Mouse (Mus musculus): ENCODE measurements around the gene Prkca. TPM values are rescaled to one million over a fixed set of nuclear protein-coding genes. Genes with fewer than 3 reads are reported as not detected.

Gene Prkca
- polyA plus RNA-seq, 1 experiment: not detected

GRCm38 (mm10) chr11:108350799-108351198, 7.1 kb upstream of the Prkca start:
- TF ChIP-seq GATA1 (IDR thresholded peaks at IDR 0.05; ENCODE audit: low read length): no peak

DNA sequence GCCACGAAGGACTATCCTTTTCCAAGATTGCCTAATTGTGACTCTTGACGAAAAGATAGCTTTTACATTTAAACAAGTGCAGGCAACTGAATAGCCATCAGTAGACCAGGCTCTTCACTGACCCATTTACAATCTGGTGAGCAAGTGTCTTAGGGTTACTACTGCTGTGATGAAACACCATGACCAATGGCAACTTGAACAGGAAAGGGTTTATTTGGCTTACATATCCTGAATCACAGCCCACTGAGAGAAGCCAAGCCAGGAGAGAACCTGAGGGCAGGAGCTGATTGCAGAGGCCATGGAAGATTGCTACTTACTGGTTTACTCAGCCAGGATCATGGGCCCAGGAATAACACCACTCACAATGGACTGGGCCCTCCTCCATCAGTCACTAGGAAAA, 1.6 kb upstream of the Prkca start:
- no peak for TF ChIP-seq GATA1 (IDR thresholded peaks at IDR 0.05; ENCODE audit: low read length)

- no peak for TF ChIP-seq GATA1 (IDR thresholded peaks at IDR 0.05; ENCODE audit: low read length)
Measured at GRCm38 (mm10) chr11:108344759-108345158, 1.0 kb upstream of the Prkca start.

- TF ChIP-seq GATA1 (IDR thresholded peaks at IDR 0.05; ENCODE audit: low read length): no peak
Measured at GRCm38 (mm10) chr11:108342781-108343768, 653 bp downstream of the Prkca start, which contains the start of gene Apoh. Gene Apoh, plus strand, starts transcription at chr11:108343354.

DNA sequence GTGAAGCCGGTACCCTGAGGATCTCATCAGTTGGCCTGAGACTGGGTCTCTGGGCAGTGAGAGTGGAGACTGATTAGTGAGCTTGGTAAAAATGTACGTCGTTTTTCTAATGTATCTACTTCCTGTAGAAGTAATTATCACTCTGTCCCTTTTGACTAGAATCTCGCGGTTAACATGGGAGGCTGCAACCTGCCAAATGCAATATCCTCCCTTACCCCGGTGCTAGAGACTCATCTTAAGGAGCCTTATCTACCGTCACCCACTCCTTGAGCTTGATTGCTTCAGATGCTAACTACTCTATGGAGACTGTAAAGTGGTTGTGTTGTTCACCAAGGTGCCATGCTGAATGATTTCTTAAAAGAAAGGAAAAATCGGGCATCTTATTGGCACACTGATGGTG, 1.9 kb downstream of the Prkca start:
- no peak for TF ChIP-seq GATA1 (IDR thresholded peaks at IDR 0.05; ENCODE audit: low read length)

- no peak for TF ChIP-seq GATA1 (IDR thresholded peaks at IDR 0.05; ENCODE audit: low read length)
Measured at GRCm38 (mm10) chr11:108340293-108340692, 3.4 kb downstream of the Prkca start.

DNA sequence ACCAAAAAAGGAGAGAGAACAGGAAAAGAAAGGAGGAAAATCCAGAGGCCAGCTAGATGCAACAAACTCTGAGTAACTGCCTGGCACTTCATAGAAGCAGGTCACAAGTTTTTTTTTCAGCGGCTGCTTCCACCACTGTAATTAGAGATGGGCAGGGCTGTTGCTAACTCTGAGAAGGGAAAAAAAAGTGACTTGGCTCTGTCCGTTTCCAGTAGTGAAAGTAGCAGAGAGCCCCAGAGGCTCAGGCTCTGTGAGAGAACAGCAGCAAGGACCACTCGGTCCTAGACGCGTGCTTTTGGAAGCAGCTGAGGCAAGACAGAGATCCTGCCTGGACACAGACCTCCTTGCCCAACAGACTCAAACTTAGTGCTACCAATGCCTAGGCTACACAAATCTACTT, 7.3 kb downstream of the Prkca start:
- no peak for TF ChIP-seq GATA1 (IDR thresholded peaks at IDR 0.05; ENCODE audit: low read length)

DNA sequence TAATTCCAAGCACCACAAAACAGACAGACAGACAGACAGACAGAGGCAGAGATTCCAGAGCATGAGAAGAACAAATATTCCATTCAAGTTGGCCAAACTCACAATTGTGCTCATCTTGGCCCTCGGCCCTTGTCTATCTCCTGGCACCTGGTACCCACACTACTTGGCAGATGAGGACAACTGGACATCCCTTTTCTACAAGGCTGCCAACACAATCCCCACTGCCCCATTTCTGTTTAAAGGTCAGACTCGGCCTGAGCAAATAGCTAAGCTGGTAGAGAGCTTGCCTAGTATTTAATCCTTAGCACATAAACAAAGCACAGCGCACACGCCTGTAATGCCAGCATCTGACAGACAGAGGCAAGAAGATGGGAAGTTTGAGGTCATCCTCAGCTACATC, 8.2 kb downstream of the Prkca start:
- no peak for TF ChIP-seq GATA1 (IDR thresholded peaks at IDR 0.05; ENCODE audit: low read length)

DNA sequence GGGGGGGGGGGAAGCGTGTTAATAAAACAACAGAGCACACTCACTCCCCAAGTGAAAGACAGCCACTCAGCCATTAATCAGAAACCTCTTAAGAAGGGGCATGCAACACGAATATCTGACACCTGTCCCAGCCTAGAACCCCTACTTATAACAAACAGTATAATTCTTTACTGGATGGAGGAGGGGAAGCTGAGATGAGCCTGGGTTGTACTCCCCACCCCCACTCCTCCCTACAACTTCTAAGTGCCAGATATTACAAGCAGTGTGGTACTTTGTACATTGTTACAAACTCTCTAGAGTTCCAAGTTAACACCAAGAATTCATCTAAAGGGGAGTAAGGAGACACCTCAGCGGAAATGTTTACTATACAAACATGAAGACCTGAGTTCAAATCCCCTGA, 9.1 kb downstream of the Prkca start:
- TF ChIP-seq GATA1 (IDR thresholded peaks at IDR 0.05; ENCODE audit: low read length): no peak

- no peak for TF ChIP-seq GATA1 (IDR thresholded peaks at IDR 0.05; ENCODE audit: low read length)
Measured at GRCm38 (mm10) chr11:108333583-108334379, 9.9 kb downstream of the Prkca start.

GRCm38 (mm10) chr11:108333006-108333405, 10.7 kb downstream of the Prkca start:
- no peak for TF ChIP-seq GATA1 (IDR thresholded peaks at IDR 0.05; ENCODE audit: low read length)

DNA sequence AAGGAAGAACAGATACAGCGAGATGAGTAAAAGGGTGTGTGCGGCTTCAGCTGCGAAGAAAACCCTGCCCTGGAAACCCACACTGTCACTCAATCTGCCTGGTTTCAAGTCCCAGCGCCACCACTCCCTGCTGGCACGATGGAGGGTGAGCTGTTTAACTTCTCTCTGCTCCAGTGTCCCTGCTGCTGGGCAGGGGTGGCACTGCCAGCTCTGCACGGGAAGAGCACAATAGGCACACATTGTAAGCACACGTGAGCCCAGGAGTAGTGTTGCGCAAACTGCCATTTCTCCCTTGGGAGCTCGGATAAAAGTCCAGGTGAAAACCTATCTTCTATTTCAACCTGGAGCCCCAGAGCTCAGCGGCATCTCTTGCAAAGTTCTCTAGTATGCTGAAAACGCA, 12.9 kb downstream of the Prkca start:
- TF ChIP-seq GATA1 (IDR thresholded peaks at IDR 0.05; ENCODE audit: low read length): no peak

DNA sequence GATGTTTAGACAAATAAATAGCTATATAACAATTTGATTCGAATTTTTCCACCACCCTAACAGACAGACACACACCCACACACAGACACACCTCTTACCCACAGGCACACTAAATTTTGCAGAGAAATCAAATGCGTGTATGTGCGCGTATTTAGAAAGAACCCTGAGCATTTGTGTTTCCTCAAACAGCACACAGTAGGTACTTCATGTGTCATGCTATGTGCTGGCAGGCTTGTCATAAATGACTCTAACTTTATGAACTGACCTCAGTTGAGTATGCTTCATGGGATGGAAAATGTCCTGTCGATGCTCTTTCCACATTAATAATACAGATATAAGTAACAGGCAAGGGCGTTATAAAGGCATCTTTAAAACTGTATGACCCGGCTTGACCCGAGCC, 17.8 kb downstream of the Prkca start:
- TF ChIP-seq GATA1 (IDR thresholded peaks at IDR 0.05; ENCODE audit: low read length): no peak

- TF ChIP-seq GATA1 (IDR thresholded peaks at IDR 0.05; ENCODE audit: low read length): no peak
Measured at GRCm38 (mm10) chr11:108322156-108322555, 21.6 kb downstream of the Prkca start.

GRCm38 (mm10) chr11:108320561-108320960, 23.2 kb downstream of the Prkca start:
- no peak for TF ChIP-seq GATA1 (IDR thresholded peaks at IDR 0.05; ENCODE audit: low read length)

GRCm38 (mm10) chr11:108319162-108319561, 24.6 kb downstream of the Prkca start:
- TF ChIP-seq GATA1 (IDR thresholded peaks at IDR 0.05; ENCODE audit: low read length): no peak
